Mouse (Mus musculus) lung, embryonic 14.5 days (tissue): Measurements from ENCODE around the gene Il6ra. TPM values are rescaled to one million over a fixed set of nuclear protein-coding genes. Genes with fewer than 3 reads are reported as not detected.

ENCODE experiments used
- ATAC-seq: fragments of 200-750 bp; cut with Nextera tagmentation; 2 replicates; pipeline ENCODE4 v1.8.0; 2017; ENCODE audit warnings: mild to moderate bottlenecking, moderate TSS enrichment, moderate library complexity; ENCODE audit not compliant: insufficient read depth
- DNase-seq: peaks from one replicate; pipeline ENCODE4 v3.0.0-alpha.2; 2015
- H3K27ac ChIP-seq: fragments of 300-500 bp; sonication (generic); 2 replicates; pipeline ENCODE4 v1.5.1; 2014; ENCODE audit warnings: low read depth, mild to moderate bottlenecking, moderate library complexity
- H3K27me3 ChIP-seq: fragments of 300-500 bp; sonication (generic); 2 replicates; pipeline ENCODE4 v1.6.1; 2014; ENCODE audit warnings: low read length, control low read depth; ENCODE audit not compliant: insufficient read depth
- H3K36me3 ChIP-seq: fragments of 300-500 bp; sonication (generic); 2 replicates; pipeline ENCODE4 v1.6.1; 2014; ENCODE audit warnings: control low read depth; ENCODE audit not compliant: insufficient read depth
- H3K4me1 ChIP-seq: fragments of 300-500 bp; sonication (generic); 2 replicates; pipeline ENCODE4 v1.6.1; 2014; ENCODE audit warnings: antibody characterized with exemption, control low read depth; ENCODE audit not compliant: insufficient read depth
- H3K4me2 ChIP-seq: fragments of 300-500 bp; sonication (generic); 2 replicates; pipeline ENCODE4 v1.6.1; 2014; ENCODE audit warnings: mild to moderate bottlenecking
- H3K4me3 ChIP-seq: fragments of 300-500 bp; sonication (generic); 2 replicates; pipeline ENCODE4 v1.5.1; 2014; ENCODE audit warnings: low read depth, low read length
- H3K9ac ChIP-seq: fragments of 300-500 bp; sonication (generic); 2 replicates; pipeline ENCODE4 v1.6.1; 2014
- H3K9me3 ChIP-seq: fragments of 300-500 bp; sonication (generic); 2 replicates; pipeline ENCODE4 v1.6.1; 2016; ENCODE audit warnings: low read depth, low read length, control low read depth
- CTCF ChIP-seq: IDR thresholded peaks from 2 replicates; pipeline ENCODE4 v1.5.1; 2016; ENCODE audit warnings: antibody characterized with exemption, low read depth
- WGBS: fragments of 180-500 bp; shearing (Covaris S2); extraction: QIAGEN DNeasy Blood & Tissue Kit; methylation state at CpG from one replicate; pipeline ENCODE4 v1.1.7; 2014; 5-methylcytosine and 5-hydroxymethylcytosine counted together
- polyA plus RNA-seq: library from polyadenylated mRNA; unstranded; fragments of >200 nt; fragmentation: Nextera tagmentation; extraction: Ambion mirVana; gene quantifications from 2 replicates; pipeline ENCODE4 v1.2.1, GENCODE M21; 2014

Il6ra gene
- polyA plus RNA-seq, 1 experiment from 2014 or later, result 1.4 TPM

DNA sequence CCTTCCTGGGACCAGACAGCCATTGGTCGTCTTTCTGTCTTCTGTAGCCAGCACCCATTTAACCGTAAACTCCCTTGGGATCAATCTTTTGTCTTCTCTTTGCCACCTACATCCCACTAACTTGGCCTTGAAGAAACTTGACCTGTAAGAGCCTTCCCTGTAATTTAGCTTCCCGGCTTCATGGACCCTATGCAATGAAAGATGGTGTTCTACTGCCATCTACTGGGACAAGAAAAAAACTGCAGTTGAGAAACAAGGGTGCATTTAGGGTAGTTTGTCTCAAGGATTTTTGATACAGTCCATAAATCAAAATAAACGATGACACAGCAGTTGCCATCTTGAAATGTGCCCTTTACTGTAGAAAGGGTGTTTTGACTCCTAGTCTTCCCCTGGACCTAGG is 54.9 kb downstream of the Il6ra start:
- Histone ChIP-seq H3K27me3 (no peaks in the 10 kb centered on the region; the same call in 1 of the 2 replicates), H3K27ac (no peak overlapping the region), H3K9ac (no peak overlapping the region), H3K4me3 (no peak overlapping the region), H3K36me3 (no peaks in the 10 kb centered on the region), H3K4me1 (no peaks in the 10 kb centered on the region), H3K9me3 (no peaks in the 10 kb centered on the region), H3K4me2 (no peak overlapping the region)
- WGBS, result 12% methylated on average over 4 of the region's 4 CpGs
- DNase-seq (peak; percentile 83), ATAC-seq (no peak; the same call in 1 of the 2 replicates)
- peak; percentile 84 for TF ChIP-seq CTCF

DNA sequence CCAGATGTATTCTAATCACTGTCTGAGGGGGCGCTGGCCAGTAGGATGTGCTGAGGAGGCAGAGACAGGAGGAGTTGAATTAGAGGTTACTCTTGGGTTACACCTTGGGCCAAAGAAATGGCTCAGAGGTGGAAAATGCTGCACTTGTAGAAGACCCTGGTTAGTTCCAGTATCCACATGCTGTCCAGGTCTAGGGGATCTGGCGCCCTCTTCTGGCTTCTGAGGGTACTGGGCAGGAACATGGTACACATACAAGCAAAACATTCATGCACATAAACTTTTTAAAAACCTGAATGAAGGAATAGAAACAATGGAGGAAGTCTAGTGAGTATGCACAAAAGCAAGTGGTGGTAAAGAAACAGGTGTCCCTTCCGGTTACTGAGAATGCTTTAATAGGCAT is 55.6 kb downstream of the Il6ra start:
- H3K4me2 ChIP-seq, result no peak overlapping the region
- H3K4me3 ChIP-seq, result no peak overlapping the region
- WGBS, result 87% methylated on average over 3 of the region's 3 CpGs
- peak; percentile 59 for TF ChIP-seq CTCF
- H3K36me3 ChIP-seq, result no peaks in the 10 kb centered on the region
- H3K9me3 ChIP-seq, result no peaks in the 10 kb centered on the region
- H3K9ac ChIP-seq, result no peak overlapping the region
- no peaks in the 10 kb centered on the region for H3K4me1 ChIP-seq
- H3K27ac ChIP-seq, result no peak overlapping the region
- no peaks in the 10 kb centered on the region; the same call in 1 of the 2 replicates for H3K27me3 ChIP-seq
- ATAC-seq (no peak), DNase-seq (peak; percentile 41)

DNA sequence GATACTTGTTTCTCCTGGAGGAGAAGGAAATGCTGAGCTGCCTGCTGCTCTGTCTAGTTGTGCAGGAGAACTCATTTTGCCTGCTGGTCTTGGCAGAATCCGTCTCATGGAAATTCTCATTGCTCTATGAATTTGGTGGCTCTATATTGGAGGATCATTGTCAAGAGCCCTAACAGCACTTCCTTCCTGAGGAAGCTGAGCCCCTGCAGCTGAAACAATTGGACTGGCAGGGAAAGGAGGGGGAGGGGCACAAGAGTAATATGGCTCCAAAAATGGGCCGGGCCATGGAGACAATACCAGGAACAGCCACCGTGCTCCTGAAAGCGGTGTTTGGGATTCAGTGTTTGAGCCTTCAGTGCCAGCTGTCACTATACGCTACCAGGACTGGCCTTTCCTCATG is 59.2 kb downstream of the Il6ra start:
- ATAC-seq (peak; percentile 31), DNase-seq (peak; percentile 73)
- H3K36me3 ChIP-seq, result no peaks in the 10 kb centered on the region
- no peak overlapping the region for H3K4me3 ChIP-seq
- H3K4me2 ChIP-seq, result no peak overlapping the region
- H3K9me3 ChIP-seq, result no peaks in the 10 kb centered on the region
- peak; percentile 31 for TF ChIP-seq CTCF
- H3K27ac ChIP-seq, result peak overlapping the region; percentile 82
- H3K4me1 ChIP-seq, result no peaks in the 10 kb centered on the region
- no peak overlapping the region for H3K9ac ChIP-seq
- no peaks in the 10 kb centered on the region; the same call in 1 of the 2 replicates for H3K27me3 ChIP-seq
- WGBS, result 67% methylated on average over 5 of the region's 5 CpGs

DNA sequence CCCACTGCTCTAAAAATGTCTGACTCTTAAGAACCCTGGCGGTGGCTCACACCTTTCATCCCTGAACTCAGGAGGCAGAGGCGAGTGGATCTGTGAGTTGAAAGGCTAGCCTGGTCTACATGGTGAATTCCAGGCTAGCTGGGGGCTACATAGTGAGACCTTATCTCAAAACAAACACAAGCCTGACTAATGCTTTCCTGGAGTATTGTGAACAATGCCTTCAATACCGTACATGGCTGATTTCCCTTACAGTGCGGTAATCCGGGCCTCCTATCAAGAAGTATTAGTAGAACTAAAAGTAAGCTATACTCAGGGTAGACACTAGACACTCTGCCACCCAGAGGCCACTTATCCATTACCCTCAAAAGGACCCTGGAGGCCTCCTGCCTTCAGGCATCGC is 64.9 kb downstream of the Il6ra start:
- no peaks in the 10 kb centered on the region for H3K27me3 ChIP-seq
- peaks cover 3% of the 10 kb centered on the region for H3K4me1 ChIP-seq
- H3K4me2 ChIP-seq, result no peak overlapping the region
- no peak overlapping the region for H3K9ac ChIP-seq
- no peaks in the 10 kb centered on the region for H3K9me3 ChIP-seq
- H3K27ac ChIP-seq, result peak overlapping the region; percentile 80
- H3K4me3 ChIP-seq, result no peak overlapping the region
- WGBS, result 73% methylated on average over 6 of the region's 6 CpGs
- no peaks in the 10 kb centered on the region for H3K36me3 ChIP-seq
- TF ChIP-seq CTCF, result no peak
- ATAC-seq, result no peak
- no peak for DNase-seq

DNA sequence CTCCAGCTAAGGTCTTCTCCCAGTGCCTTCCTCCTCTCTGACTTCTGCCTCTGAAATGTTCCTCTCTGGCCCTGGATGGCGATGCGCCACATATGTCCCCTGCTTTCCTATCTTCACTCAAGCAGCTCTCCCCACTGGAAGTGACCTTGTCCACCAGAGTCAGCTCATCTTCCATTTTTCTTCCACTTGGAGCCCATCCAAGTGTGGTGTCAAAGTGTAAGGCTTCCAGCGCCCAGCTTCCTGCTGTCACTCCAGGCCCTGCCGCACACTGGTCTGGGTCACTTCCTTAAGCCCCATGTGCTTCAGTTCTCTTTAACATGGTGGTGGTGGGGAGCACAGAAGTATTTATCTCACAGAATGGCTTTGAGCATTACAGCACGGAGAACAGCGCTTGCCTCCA is 65.4 kb downstream of the Il6ra start:
- Histone ChIP-seq H3K9ac (no peak overlapping the region), H3K4me3 (no peak overlapping the region), H3K9me3 (no peaks in the 10 kb centered on the region), H3K4me2 (no peak overlapping the region), H3K27me3 (no peaks in the 10 kb centered on the region), H3K4me1 (peaks cover 7% of the 10 kb centered on the region), H3K27ac (peak overlapping the region; percentile 80), H3K36me3 (no peaks in the 10 kb centered on the region)
- peak; percentile 68 for ATAC-seq
- DNase-seq, result peak; percentile 83
- TF ChIP-seq CTCF, result no peak
- 41% methylated on average over 6 of the region's 6 CpGs for WGBS

DNA sequence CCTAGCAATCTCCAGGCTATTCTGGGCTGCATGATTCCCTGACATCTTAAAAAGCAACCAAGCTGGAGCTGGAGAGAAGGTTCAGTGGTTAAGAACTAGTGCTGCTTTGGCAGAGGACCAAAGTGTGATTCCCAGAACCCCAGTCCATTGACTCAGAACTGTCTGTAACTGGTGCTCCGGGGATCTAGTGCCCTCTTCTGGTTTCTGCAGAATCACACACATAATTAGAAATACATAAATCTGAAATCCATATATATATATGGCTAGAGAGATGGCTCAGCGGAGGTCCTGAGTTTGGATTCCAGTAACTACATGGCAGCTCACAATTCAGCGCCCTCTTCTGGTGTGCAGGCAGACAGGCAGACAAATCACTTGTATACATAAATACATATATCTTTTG is 65.9 kb downstream of the Il6ra start:
- no peaks in the 10 kb centered on the region for H3K36me3 ChIP-seq
- 73% methylated on average over 3 of the region's 3 CpGs for WGBS
- no peak overlapping the region for H3K9ac ChIP-seq
- H3K27ac ChIP-seq, result peak overlapping the region; percentile 80
- no peaks in the 10 kb centered on the region for H3K27me3 ChIP-seq
- ATAC-seq, result no peak
- peak; percentile 22; the same call in 1 of the 2 replicates for TF ChIP-seq CTCF
- peaks cover 7% of the 10 kb centered on the region for H3K4me1 ChIP-seq
- no peak for DNase-seq
- H3K4me3 ChIP-seq, result no peak overlapping the region
- H3K9me3 ChIP-seq, result no peaks in the 10 kb centered on the region; the same call in 1 of the 2 replicates
- H3K4me2 ChIP-seq, result no peak overlapping the region

DNA sequence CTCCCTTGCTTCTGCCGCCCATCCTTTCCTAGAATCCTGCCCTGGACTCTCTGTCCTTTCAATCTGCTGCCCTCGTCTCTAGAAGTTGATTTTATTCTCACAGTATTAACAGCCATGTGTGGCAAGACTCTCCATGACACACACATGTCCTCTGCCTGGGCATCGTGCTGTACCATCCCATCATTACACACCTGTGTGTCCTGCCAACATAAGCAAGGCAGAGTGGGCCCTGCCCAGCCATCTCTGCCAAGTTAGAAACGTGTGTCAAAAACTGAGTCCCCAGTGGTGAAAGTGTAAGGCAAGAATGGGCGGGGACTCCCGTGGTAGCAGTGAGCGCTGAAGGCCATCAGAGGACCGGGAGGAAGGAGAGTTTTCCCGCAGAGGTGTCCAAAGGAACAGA is 67.2 kb downstream of the Il6ra start:
- no peak overlapping the region for H3K4me3 ChIP-seq
- no peaks in the 10 kb centered on the region for H3K27me3 ChIP-seq
- ATAC-seq (no peak), DNase-seq (no peak)
- no peak for TF ChIP-seq CTCF
- no peaks in the 10 kb centered on the region; the same call in 1 of the 2 replicates for H3K9me3 ChIP-seq
- no peaks in the 10 kb centered on the region for H3K36me3 ChIP-seq
- 70% methylated on average over 9 of the region's 9 CpGs for WGBS
- H3K4me2 ChIP-seq, result no peak overlapping the region
- no peak overlapping the region for H3K9ac ChIP-seq
- H3K4me1 ChIP-seq, result peaks cover 7% of the 10 kb centered on the region
- no peak overlapping the region for H3K27ac ChIP-seq

DNA sequence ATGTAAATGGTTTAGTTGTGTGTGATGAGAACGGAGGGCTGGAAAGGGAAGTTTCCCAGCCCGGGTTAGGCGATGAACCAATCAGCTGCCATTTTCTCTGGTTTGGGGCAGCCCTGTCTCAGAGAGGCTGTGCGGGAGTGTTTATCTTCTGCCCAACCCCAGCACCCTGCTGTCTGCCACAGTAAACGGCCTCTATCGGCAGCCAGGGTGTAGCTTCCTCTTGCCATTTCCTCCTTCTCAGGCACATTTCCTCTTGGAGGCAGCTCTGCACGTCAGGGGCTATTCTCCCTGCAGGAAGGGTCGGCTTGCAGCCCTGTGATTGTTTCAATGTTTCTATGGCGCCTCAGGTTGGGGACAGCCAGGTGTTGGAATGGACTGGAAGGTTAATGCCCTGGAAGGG is 69.8 kb downstream of the Il6ra start:
- H3K4me1 ChIP-seq, result peaks cover 7% of the 10 kb centered on the region
- no peak overlapping the region for H3K4me3 ChIP-seq
- H3K4me2 ChIP-seq, result no peak overlapping the region
- H3K9me3 ChIP-seq, result no peaks in the 10 kb centered on the region; the same call in 1 of the 2 replicates
- TF ChIP-seq CTCF, result peak; percentile 30; the same call in 1 of the 2 replicates
- WGBS, result 25% methylated on average over 9 of the region's 9 CpGs
- DNase-seq, result peak; percentile 83
- no peak overlapping the region for H3K9ac ChIP-seq
- 0 out of 2 replicates have a peak overlapping the region, but pooled peaks have one; percentile 5 for H3K27ac ChIP-seq
- H3K27me3 ChIP-seq, result no peaks in the 10 kb centered on the region
- no peaks in the 10 kb centered on the region for H3K36me3 ChIP-seq
- peak; percentile 87 for ATAC-seq
